Comparison of ENCODE assay signal across 10 mouse cellular contexts in genomic region chr17:62852822-62853608, GRCm38 (mm10). TPM values are rescaled to one million over a fixed set of nuclear protein-coding genes. Genes with fewer than 3 reads are reported as not detected.
A peak's percentile ranks its signal among the peaks of the same experiment; 100 is the strongest.
DNase-seq lines count a peak whose midpoint lies in the region; ATAC-seq lines count a peak whose summit lies in the region.
"Had no signal": no experiment of that assay in that cellular context is flagged by ENCODE, and none has a peak within 500 bp of the region (broad histone marks: within the 10 kb centered on the region; RNA-seq: fewer than 3 reads in every experiment).

No protein-coding gene starts in this region.

- no peak overlapping the region for H3K4me3 ChIP-seq in heart, embryonic 12.5 days
- peak overlapping the region; percentile 6; the same call in 1 of the 2 replicates for H3K4me3 ChIP-seq in forebrain, embryonic 11.5 days (ENCODE audit: low read depth, low read length)
- no peak overlapping the region for H3K4me3 ChIP-seq in midbrain, embryonic 12.5 days
- H3K4me3 ChIP-seq: liver, embryonic 13.5 days had no signal

- H3K36me3 ChIP-seq in heart, embryonic 12.5 days: no peaks in the 10 kb centered on the region
- no peaks in the 10 kb centered on the region for H3K36me3 ChIP-seq in forebrain, embryonic 11.5 days (ENCODE audit: control insufficient read depth, insufficient read depth, low read length)
- no peaks in the 10 kb centered on the region for H3K36me3 ChIP-seq in midbrain, embryonic 12.5 days
- H3K36me3 ChIP-seq: liver, embryonic 13.5 days had no signal

- H3K27me3 ChIP-seq in heart, embryonic 12.5 days (replicated peaks): no peaks in the 10 kb centered on the region
- peaks cover 5% of the 10 kb centered on the region; the same call in 1 of the 2 replicates for H3K27me3 ChIP-seq in forebrain, embryonic 11.5 days (ENCODE audit: control insufficient read depth, insufficient read depth, low read length)
- peaks cover 31% of the 10 kb centered on the region for H3K27me3 ChIP-seq in midbrain, embryonic 12.5 days
- H3K27me3 ChIP-seq: liver, embryonic 13.5 days had no signal

- H3K27ac ChIP-seq in heart, embryonic 12.5 days (ENCODE audit: poor library complexity, severe bottlenecking): peak overlapping the region; percentile 48; the same call in 1 of the 2 replicates
- H3K27ac ChIP-seq in forebrain, embryonic 11.5 days (ENCODE audit: low read depth, low read length): no peak overlapping the region
- H3K27ac ChIP-seq in midbrain, embryonic 12.5 days (replicated peaks): peak overlapping the region; percentile 72
- H3K27ac ChIP-seq: liver, embryonic 13.5 days had no signal

- no peak overlapping the region for H3K9ac ChIP-seq in heart, embryonic 12.5 days
- H3K9ac ChIP-seq in forebrain, embryonic 11.5 days (ENCODE audit: low read length): no peak overlapping the region; the same call in 1 of the 2 replicates
- H3K9ac ChIP-seq in midbrain, embryonic 12.5 days (replicated peaks): 0 out of 2 replicates have a peak overlapping the region, but pooled peaks have one; percentile 17
- H3K9ac ChIP-seq: liver, embryonic 13.5 days had no signal

- 5% methylated on average over 3 of the region's 3 CpGs for WGBS in heart, embryonic 12.5 days
- 2% methylated on average over 3 of the region's 3 CpGs for WGBS in forebrain, embryonic 11.5 days
- 1% methylated on average over 3 of the region's 3 CpGs for WGBS in midbrain, embryonic 12.5 days

- no peak for DNase-seq in heart, postnatal 25 days (ENCODE audit: low spot score)
- peak; percentile 86 for DNase-seq in Muller cell, postnatal 12 days (ENCODE audit: inconsistent ontology term)
- DNase-seq in forebrain, embryonic 11.5 days (ENCODE audit: low spot score): peak; percentile 74
- no peak for DNase-seq in gastrocnemius, postnatal 36 days
- no peak for DNase-seq in urinary bladder, postnatal 10 days (ENCODE audit: low spot score)
- DNase-seq in adipocyte (ENCODE audit: low spot score): no peak
- DNase-seq: liver, embryonic 13.5 days had no signal

- no peak; the same call in 1 of the 2 replicates for ATAC-seq in heart, embryonic 12.5 days (ENCODE audit: insufficient number of reproducible peaks, low FRiP score)
- peak; percentile 74 for ATAC-seq in forebrain, embryonic 11.5 days (replicated peaks; ENCODE audit: low FRiP score)
- peak; percentile 78 for ATAC-seq in midbrain, embryonic 12.5 days (ENCODE audit: low FRiP score, low read depth)
- ATAC-seq: inflammation-experienced regulatory T-cells, adult 6 months had no signal

- peak overlapping the region; percentile 31; the same call in 1 of the 2 replicates for H3K4me2 ChIP-seq in heart, embryonic 12.5 days
- H3K4me2 ChIP-seq in forebrain, embryonic 11.5 days (ENCODE audit: low read depth, low read length, severe bottlenecking): peak overlapping the region; percentile 36
- peak overlapping the region; percentile 44 for H3K4me2 ChIP-seq in midbrain, embryonic 12.5 days (replicated peaks)
- H3K4me2 ChIP-seq: liver, embryonic 13.5 days had no signal

- intact Hi-C loops in heart, postnatal 25 days (cut with DNase I): no loop called here
- intact Hi-C loops in gastrocnemius, postnatal 36 days (cut with DNase I): no loop called here

- no peaks in the 10 kb centered on the region for H3K9me3 ChIP-seq in heart, embryonic 12.5 days (replicated peaks)
- no peaks in the 10 kb centered on the region for H3K9me3 ChIP-seq in forebrain, embryonic 11.5 days (ENCODE audit: control insufficient read depth, low read length)
- no peaks in the 10 kb centered on the region for H3K9me3 ChIP-seq in midbrain, embryonic 12.5 days
- H3K9me3 ChIP-seq: liver, embryonic 13.5 days had no signal

- peaks cover 25% of the 10 kb centered on the region for H3K4me1 ChIP-seq in heart, embryonic 12.5 days (replicated peaks)
- H3K4me1 ChIP-seq in forebrain, embryonic 11.5 days (replicated peaks; ENCODE audit: control insufficient read depth, insufficient read depth, low read length): peaks cover 17% of the 10 kb centered on the region
- H3K4me1 ChIP-seq in midbrain, embryonic 12.5 days: peaks cover 50% of the 10 kb centered on the region
- H3K4me1 ChIP-seq: liver, embryonic 13.5 days had no signal

RNA-seq across cellular contexts. Expression of gene Efna5, which starts 28.1 kb away (rescaled TPM):
- 24.5 and 25.2 TPM in 2 replicates for polyA plus RNA-seq in heart, embryonic 12.5 days (2016; fragmentation: Nextera tagmentation; extraction: Ambion mirVana)
- total RNA-seq in heart, postnatal 25 days (2021): 10 to 100 TPM; 21.0 to 23.0 TPM
- polyA plus RNA-seq in forebrain, embryonic 11.5 days (2014; fragmentation: Nextera tagmentation; extraction: Ambion mirVana): 40.5 and 42.2 TPM in 2 replicates
- 85.4 and 115 TPM in 2 replicates for polyA plus RNA-seq in midbrain, embryonic 12.5 days (2016; fragmentation: Nextera tagmentation; extraction: Ambion mirVana)
- under 1 TPM; 0.32 to 0.59 TPM for total RNA-seq in gastrocnemius, postnatal 36 days (2021)

Comparison
In these comparisons a context has a peak if more than half of its experiments do, and no peak if none do; other contexts are left out.
1. DNase-seq: peak in Muller cell, postnatal 12 days (single experiment) and forebrain, embryonic 11.5 days (single experiment); none in heart, postnatal 25 days (single experiment), gastrocnemius, postnatal 36 days (0 of 2), urinary bladder, postnatal 10 days (single experiment) and adipocyte (single experiment).
2. Peak in every context shown above with its lines, with median percentiles within 50 percentile points of each other: H3K4me2 ChIP-seq.